Mouse (Mus musculus) hindbrain, embryonic 10.5 days (tissue): ENCODE data around the gene Vasn. TPM values are rescaled to one million over a fixed set of nuclear protein-coding genes. Genes with fewer than 3 reads are reported as not detected.
A peak's percentile ranks its signal among the peaks of the same experiment; 100 is the strongest.

ENCODE experiments used
- DNase-seq: peaks from one replicate; pipeline ENCODE4 v3.0.0-alpha.2; 2017; ENCODE audit warnings: low spot score
- H3K27ac ChIP-seq: fragments of 300-500 bp; sonication (generic); 2 replicates; pipeline ENCODE4 v1.5.1; 2016; ENCODE audit warnings: mild to moderate bottlenecking, moderate library complexity
- H3K27me3 ChIP-seq: fragments of 300-500 bp; sonication (generic); 2 replicates; pipeline ENCODE4 v1.6.1; 2016; ENCODE audit warnings: mild to moderate bottlenecking; ENCODE audit not compliant: poor library complexity, insufficient read depth, severe bottlenecking
- H3K36me3 ChIP-seq: fragments of 300-500 bp; sonication (generic); 2 replicates; pipeline ENCODE4 v1.6.1; 2016; ENCODE audit warnings: mild to moderate bottlenecking, moderate library complexity
- H3K4me1 ChIP-seq: fragments of 300-500 bp; sonication (generic); replicated peaks from 2 replicates; pipeline ENCODE4 v1.6.1; 2016; ENCODE audit warnings: mild to moderate bottlenecking
- H3K4me3 ChIP-seq: fragments of 300-500 bp; sonication (generic); 2 replicates; pipeline ENCODE4 v1.5.1; 2016; ENCODE audit warnings: mild to moderate bottlenecking, moderate library complexity
- H3K9me3 ChIP-seq: fragments of 300-500 bp; sonication (generic); 2 replicates; pipeline ENCODE4 v1.6.1; 2016; ENCODE audit warnings: mild to moderate bottlenecking, moderate library complexity
- WGBS: fragments of 180-500 bp; shearing (Covaris S2); methylation state at CpG from one replicate; pipeline ENCODE4 v1.1.7; 2016; 5-methylcytosine and 5-hydroxymethylcytosine counted together
- polyA plus RNA-seq: library from polyadenylated mRNA; unstranded; fragments of >200 nt; fragmentation: Nextera tagmentation; extraction: Ambion mirVana; gene quantifications from 2 replicates; pipeline ENCODE4 v1.2.1, GENCODE M21; 2016

Gene Vasn
- polyA plus RNA-seq, 1 experiment from 2014 or later: 12.6 TPM

GRCm38 (mm10) chr16:4613736-4614135 is 26.0 kb upstream of the Vasn start:
- Histone ChIP-seq H3K27me3 (no peaks in the 10 kb centered on the region), H3K4me1 (no peaks in the 10 kb centered on the region), H3K27ac (no peak overlapping the region), H3K4me3 (no peak overlapping the region), H3K9me3 (no peaks in the 10 kb centered on the region), H3K36me3 (peaks cover 98% of the 10 kb centered on the region)
- DNase-seq: no peak
- 95% methylated on average over 9 of the region's 9 CpGs for WGBS

GRCm38 (mm10) chr16:4614639-4615038 is 25.1 kb upstream of the Vasn start:
- H3K27me3 ChIP-seq: no peaks in the 10 kb centered on the region
- 90% methylated on average over 3 of the region's 3 CpGs for WGBS
- DNase-seq: no peak
- H3K4me3 ChIP-seq: no peak overlapping the region
- H3K9me3 ChIP-seq: no peaks in the 10 kb centered on the region
- H3K36me3 ChIP-seq: peaks cover 94% of the 10 kb centered on the region
- no peak overlapping the region for H3K27ac ChIP-seq
- H3K4me1 ChIP-seq: no peaks in the 10 kb centered on the region

- H3K9me3 ChIP-seq: no peaks in the 10 kb centered on the region
- H3K27me3 ChIP-seq: no peaks in the 10 kb centered on the region
- no peak overlapping the region for H3K27ac ChIP-seq
- no peaks in the 10 kb centered on the region for H3K4me1 ChIP-seq
- 77% methylated on average over 1 of the region's 1 CpGs for WGBS
- no peak overlapping the region for H3K4me3 ChIP-seq
- DNase-seq: no peak
- peaks cover 91% of the 10 kb centered on the region for H3K36me3 ChIP-seq
Measured at GRCm38 (mm10) chr16:4615297-4615696, 24.4 kb upstream of the Vasn start.

GRCm38 (mm10) chr16:4616829-4617228 is 22.9 kb upstream of the Vasn start:
- H3K4me1 ChIP-seq: peaks cover 5% of the 10 kb centered on the region
- no peak overlapping the region for H3K27ac ChIP-seq
- no peaks in the 10 kb centered on the region for H3K27me3 ChIP-seq
- 87% methylated on average over 4 of the region's 4 CpGs for WGBS
- DNase-seq: no peak
- H3K36me3 ChIP-seq: peaks cover 77% of the 10 kb centered on the region
- H3K9me3 ChIP-seq: no peaks in the 10 kb centered on the region
- no peak overlapping the region for H3K4me3 ChIP-seq

- Histone ChIP-seq H3K9me3 (no peaks in the 10 kb centered on the region), H3K27ac (peak overlapping the region; percentile 94), H3K36me3 (peaks cover 22% of the 10 kb centered on the region), H3K4me3 (peak overlapping the region; percentile 86), H3K4me1 (peaks cover 33% of the 10 kb centered on the region), H3K27me3 (no peaks in the 10 kb centered on the region)
- DNase-seq: no peak
- 28% methylated on average over 9 of the region's 9 CpGs for WGBS
Measured at GRCm38 (mm10) chr16:4624074-4624473, 15.7 kb upstream of the Vasn start.

- Histone ChIP-seq H3K27ac (peak within 1 kb of the TSS; percentile 94), H3K4me1 (peaks cover 33% of the 10 kb centered on the region), H3K36me3 (0 out of 2 replicates have a peak, but pooled peaks cover 21% of the 10 kb centered on the region), H3K4me3 (peak within 1 kb of the TSS; percentile 86), H3K27me3 (no peaks in the 10 kb centered on the region), H3K9me3 (no peaks in the 10 kb centered on the region)
- under 1% methylated on average over 56 of the region's 56 CpGs for WGBS
- DNase-seq: peak; percentile 92
Measured at GRCm38 (mm10) chr16:4624481-4625110, 15.1 kb upstream of the Vasn start, which contains the start of gene Pam16. Pam16 (minus strand) TSS chr16:4624988.

- Histone ChIP-seq H3K27me3 (no peaks in the 10 kb centered on the region), H3K4me1 (peaks cover 27% of the 10 kb centered on the region), H3K27ac (no peak overlapping the region), H3K4me3 (no peak overlapping the region), H3K9me3 (no peaks in the 10 kb centered on the region), H3K36me3 (peaks cover 28% of the 10 kb centered on the region)
- DNase-seq: no peak
- WGBS: 91% methylated on average over 6 of the region's 6 CpGs
Measured at GRCm38 (mm10) chr16:4627105-4627504, 12.6 kb upstream of the Vasn start.

GRCm38 (mm10) chr16:4628898-4629419 is 10.8 kb upstream of the Vasn start:
- Histone ChIP-seq H3K27me3 (no peaks in the 10 kb centered on the region), H3K4me3 (no peak overlapping the region), H3K27ac (no peak overlapping the region), H3K36me3 (peaks cover 44% of the 10 kb centered on the region), H3K9me3 (no peaks in the 10 kb centered on the region), H3K4me1 (peaks cover 10% of the 10 kb centered on the region)
- WGBS: 91% methylated on average over 9 of the region's 9 CpGs
- DNase-seq: no peak

- H3K27ac ChIP-seq: no peak overlapping the region
- H3K9me3 ChIP-seq: no peaks in the 10 kb centered on the region
- 27% methylated on average over 6 of the region's 6 CpGs for WGBS
Measured at GRCm38 (mm10) chr16:4629950-4630349, 9.8 kb upstream of the Vasn start.

GRCm38 (mm10) chr16:4632050-4632449 is 7.7 kb upstream of the Vasn start:
- H3K4me1 ChIP-seq: no peaks in the 10 kb centered on the region
- WGBS: 50% methylated on average over 7 of the region's 7 CpGs
- no peak overlapping the region for H3K4me3 ChIP-seq
- DNase-seq: no peak
- H3K27me3 ChIP-seq: no peaks in the 10 kb centered on the region
- no peaks in the 10 kb centered on the region for H3K9me3 ChIP-seq
- no peak overlapping the region for H3K27ac ChIP-seq
- H3K36me3 ChIP-seq: peaks cover 50% of the 10 kb centered on the region

More at GRCm38 (mm10) chr16:4629950-4630349, 9.8 kb upstream of the Vasn start:
- Histone ChIP-seq H3K36me3 (peaks cover 54% of the 10 kb centered on the region), H3K4me3 (no peak overlapping the region), H3K27me3 (no peaks in the 10 kb centered on the region), H3K4me1 (peaks cover 6% of the 10 kb centered on the region)
- peak; percentile 84 for DNase-seq

GRCm38 (mm10) chr16:4633661-4634060 is 6.1 kb upstream of the Vasn start:
- Histone ChIP-seq H3K9me3 (no peaks in the 10 kb centered on the region), H3K4me3 (no peak overlapping the region), H3K36me3 (peaks cover 46% of the 10 kb centered on the region), H3K27ac (no peak overlapping the region), H3K4me1 (no peaks in the 10 kb centered on the region), H3K27me3 (no peaks in the 10 kb centered on the region)
- WGBS: 93% methylated on average over 3 of the region's 3 CpGs
- no peak for DNase-seq

- no peaks in the 10 kb centered on the region for H3K27me3 ChIP-seq
- H3K4me1 ChIP-seq: peaks cover 3% of the 10 kb centered on the region; the same call in 1 of the 2 replicates
- 90% methylated on average over 9 of the region's 9 CpGs for WGBS
- no peak overlapping the region for H3K4me3 ChIP-seq
- peaks cover 45% of the 10 kb centered on the region for H3K36me3 ChIP-seq
- H3K27ac ChIP-seq: no peak overlapping the region
- DNase-seq: no peak
- no peaks in the 10 kb centered on the region for H3K9me3 ChIP-seq
Measured at GRCm38 (mm10) chr16:4634681-4635080, 5.1 kb upstream of the Vasn start.

- Histone ChIP-seq H3K27me3 (no peaks in the 10 kb centered on the region), H3K4me3 (no peak overlapping the region), H3K9me3 (no peaks in the 10 kb centered on the region), H3K36me3 (peaks cover 45% of the 10 kb centered on the region), H3K27ac (0 out of 2 replicates have a peak overlapping the region, but pooled peaks have one; percentile 0), H3K4me1 (peaks cover 13% of the 10 kb centered on the region)
- 65% methylated on average over 4 of the region's 4 CpGs for WGBS
- DNase-seq: no peak
Measured at GRCm38 (mm10) chr16:4635760-4636159, 4.0 kb upstream of the Vasn start.
